Mouse (Mus musculus) kidney, postnatal 0 days (tissue): ENCODE results near the gene Slc25a39. TPM values are rescaled to one million over a fixed set of nuclear protein-coding genes. Genes with fewer than 3 reads are reported as not detected.

Experiments
- ATAC-seq: fragments of 200-750 bp; cut with Nextera tagmentation; replicated peaks from 2 replicates; pipeline ENCODE4 v1.8.0; 2017; ENCODE audit warnings: low read depth, moderate number of reproducible peaks, moderate TSS enrichment, moderate library complexity; ENCODE audit not compliant: low FRiP score
- DNase-seq: peaks from one replicate; pipeline ENCODE4 v3.0.0-alpha.2; 2016; ENCODE audit warnings: low spot score
- H3K27ac ChIP-seq: fragments of 300-500 bp; sonication (generic); 2 replicates; pipeline ENCODE4 v1.5.1; 2014; ENCODE audit warnings: mild to moderate bottlenecking
- H3K27me3 ChIP-seq: fragments of 300-500 bp; sonication (generic); 2 replicates; pipeline ENCODE4 v1.6.1; 2014; ENCODE audit warnings: low read length, mixed read lengths; ENCODE audit not compliant: insufficient read depth
- H3K36me3 ChIP-seq: fragments of 300-500 bp; sonication (generic); 2 replicates; pipeline ENCODE4 v1.6.1; 2014; ENCODE audit warnings: low read length, mixed read lengths; ENCODE audit not compliant: insufficient read depth
- H3K4me1 ChIP-seq: fragments of 300-500 bp; sonication (generic); replicated peaks from 2 replicates; pipeline ENCODE4 v1.6.1; 2014; ENCODE audit warnings: antibody characterized with exemption, low read length, mixed read lengths; ENCODE audit not compliant: insufficient read depth
- H3K4me2 ChIP-seq: fragments of 300-500 bp; sonication (generic); 2 replicates; pipeline ENCODE4 v1.6.1; 2014; ENCODE audit warnings: mild to moderate bottlenecking, low read length, moderate library complexity, mixed read lengths
- H3K4me3 ChIP-seq: fragments of 300-500 bp; sonication (generic); replicated peaks from 2 replicates; pipeline ENCODE4 v1.5.1; 2014; ENCODE audit warnings: low read depth, low read length
- H3K9ac ChIP-seq: fragments of 300-500 bp; sonication (generic); 2 replicates; pipeline ENCODE4 v1.6.1; 2014; ENCODE audit warnings: low read depth, low read length
- H3K9me3 ChIP-seq: fragments of 300-500 bp; sonication (generic); replicated peaks from 2 replicates; pipeline ENCODE4 v1.6.1; 2016; ENCODE audit warnings: low read length, inconsistent platforms, mixed read lengths
- CTCF ChIP-seq: IDR thresholded peaks from 2 replicates; pipeline ENCODE4 v1.5.1; 2016; ENCODE audit warnings: antibody characterized with exemption, low read depth, mild to moderate bottlenecking, moderate library complexity
- WGBS: fragments of 180-500 bp; shearing (Covaris S2); extraction: QIAGEN DNeasy Blood & Tissue Kit; methylation state at CpG from one replicate; pipeline ENCODE4 v1.1.7; 2014; 5-methylcytosine and 5-hydroxymethylcytosine counted together
- polyA plus RNA-seq: library from polyadenylated mRNA; unstranded; fragments of >200 nt; fragmentation: Nextera tagmentation; extraction: Ambion mirVana; gene quantifications from 2 replicates; pipeline ENCODE4 v1.2.1, GENCODE M21; 2015

Gene Slc25a39
- polyA plus RNA-seq, 1 experiment from 2014 or later = 352 TPM

DNA sequence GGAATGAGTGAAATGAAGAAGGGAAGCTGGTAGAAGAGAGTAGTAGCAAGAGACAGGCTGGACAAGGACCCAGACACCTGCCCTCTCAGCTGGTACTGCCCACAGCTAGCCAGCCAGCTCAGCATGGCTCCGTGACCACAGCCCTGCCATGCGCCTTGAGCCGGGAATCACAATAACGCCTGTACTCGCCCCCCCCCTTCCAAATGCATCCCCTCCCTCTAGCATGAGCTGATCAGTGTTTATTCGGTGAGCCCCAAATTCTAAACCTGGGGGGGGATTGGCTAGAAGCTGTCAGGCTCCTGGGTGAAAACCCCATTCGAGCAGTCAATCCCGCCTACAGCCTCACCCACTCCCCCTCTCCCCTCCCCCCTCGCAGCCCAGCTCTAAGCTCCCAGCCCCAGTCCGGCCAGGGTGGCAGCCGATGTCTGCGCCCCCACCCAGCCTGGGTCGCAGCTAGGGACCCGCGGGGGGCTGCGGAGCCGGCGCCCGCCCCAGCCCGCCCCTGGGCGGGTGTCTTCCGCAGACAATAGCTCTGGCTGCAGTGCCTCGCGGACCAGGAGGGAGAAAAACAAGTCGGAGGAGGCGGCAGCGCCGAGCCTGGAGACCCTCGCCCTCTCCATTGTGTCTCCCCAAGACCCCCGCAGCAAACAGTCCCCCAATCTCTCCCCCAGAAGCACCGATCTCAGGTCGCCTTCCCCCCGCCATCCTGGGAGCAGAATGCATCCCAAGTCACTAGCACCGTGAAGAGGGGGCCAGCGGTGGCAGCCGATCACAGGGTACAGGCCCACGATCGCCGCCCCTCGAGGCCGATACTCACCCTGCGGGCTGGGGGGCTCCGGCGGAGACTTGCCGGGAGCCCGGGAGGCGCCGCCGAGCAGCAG is 39.1 kb upstream of the Slc25a39 start:
- peak; percentile 19; the same call in 1 of the 2 replicates for ATAC-seq
- Histone ChIP-seq H3K4me3 (peak overlapping the region; percentile 93), H3K36me3 (peaks cover 9% of the 10 kb centered on the region; the same call in 1 of the 2 replicates), H3K9me3 (no peaks in the 10 kb centered on the region), H3K4me1 (peaks cover 23% of the 10 kb centered on the region), H3K9ac (peak overlapping the region; percentile 94), H3K4me2 (peak overlapping the region; percentile 94), H3K27ac (peak overlapping the region; percentile 85), H3K27me3 (no peaks in the 10 kb centered on the region)
- TF ChIP-seq CTCF = no peak
- no peak for DNase-seq
- under 1% methylated on average over 39 of the region's 49 CpGs for WGBS

DNA sequence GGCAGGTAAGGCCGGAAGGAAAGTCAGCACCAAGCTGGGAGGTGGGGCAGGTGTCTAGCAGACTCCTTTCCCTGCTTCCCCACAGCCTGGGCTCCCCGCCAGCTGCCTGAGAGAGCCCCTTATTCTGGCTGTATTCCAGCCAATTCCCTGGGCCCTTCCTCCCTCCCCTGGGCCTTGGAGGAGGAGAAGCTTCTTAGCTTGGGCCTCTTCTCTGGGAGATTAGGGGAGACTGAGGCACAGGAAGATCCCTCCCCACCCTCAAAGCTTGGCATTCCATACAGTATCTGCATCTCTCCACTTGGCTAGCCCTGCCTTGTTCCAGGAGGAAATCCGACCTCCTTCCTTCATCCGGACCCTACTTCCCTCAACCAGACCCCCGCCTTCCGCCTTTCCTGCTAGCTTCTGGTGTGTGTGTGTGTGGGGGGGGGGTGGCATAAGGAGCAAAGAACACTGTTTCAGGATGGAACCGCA is 38.2 kb upstream of the Slc25a39 start:
- H3K27ac ChIP-seq = peak overlapping the region; percentile 85
- peaks cover 23% of the 10 kb centered on the region for H3K4me1 ChIP-seq
- DNase-seq (peak; percentile 73), ATAC-seq (0 out of 2 replicates have a peak, but pooled peaks have one; percentile 1)
- H3K36me3 ChIP-seq = peaks cover 9% of the 10 kb centered on the region; the same call in 1 of the 2 replicates
- peak overlapping the region; percentile 94 for H3K9ac ChIP-seq
- peak overlapping the region; percentile 94 for H3K4me2 ChIP-seq
- WGBS = 10% methylated on average over 7 of the region's 7 CpGs
- TF ChIP-seq CTCF = no peak
- no peaks in the 10 kb centered on the region for H3K9me3 ChIP-seq
- H3K4me3 ChIP-seq = peak overlapping the region; percentile 93
- no peaks in the 10 kb centered on the region for H3K27me3 ChIP-seq

DNA sequence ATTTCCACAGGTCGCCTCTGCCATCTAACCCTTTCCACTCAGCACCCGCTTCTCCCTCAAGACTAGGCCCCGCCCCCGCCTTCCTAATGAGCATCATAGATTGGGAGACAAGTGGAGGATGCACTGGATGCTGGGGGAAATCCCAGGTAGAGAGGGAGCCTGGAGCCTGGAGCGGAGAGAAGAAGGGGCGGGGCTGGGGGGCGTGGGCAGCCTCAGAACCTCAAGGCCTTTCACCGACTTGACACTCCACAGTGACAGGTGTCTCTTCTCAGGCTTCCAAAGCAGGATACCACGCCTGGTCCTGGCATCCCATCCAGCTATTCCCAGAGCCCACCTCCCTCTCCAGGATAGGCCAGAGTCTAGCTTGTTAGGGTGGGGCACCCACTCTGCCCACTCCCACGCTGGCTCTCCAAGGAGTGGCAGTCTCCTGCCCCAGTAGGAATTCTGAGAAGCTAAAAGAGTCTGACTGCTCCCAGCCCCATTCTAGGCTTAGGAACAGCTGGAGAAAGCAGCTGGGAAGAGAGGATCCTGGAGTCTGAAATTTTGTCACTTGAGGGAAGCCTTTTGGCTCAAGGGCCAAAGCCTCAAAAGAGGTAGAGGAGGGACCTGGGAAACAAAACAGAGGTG is 37.6 kb upstream of the Slc25a39 start:
- ATAC-seq (peak; percentile 34), DNase-seq (peak; percentile 83)
- H3K4me2 ChIP-seq = peak overlapping the region; percentile 94
- H3K27ac ChIP-seq = peak overlapping the region; percentile 85
- no peak for TF ChIP-seq CTCF
- H3K36me3 ChIP-seq = peaks cover 9% of the 10 kb centered on the region; the same call in 1 of the 2 replicates
- peak overlapping the region; percentile 93; the same call in 1 of the 2 replicates for H3K4me3 ChIP-seq
- no peaks in the 10 kb centered on the region for H3K9me3 ChIP-seq
- WGBS = 11% methylated on average over 10 of the region's 10 CpGs
- H3K9ac ChIP-seq = no peak overlapping the region; the same call in 1 of the 2 replicates
- H3K27me3 ChIP-seq = no peaks in the 10 kb centered on the region
- peaks cover 23% of the 10 kb centered on the region for H3K4me1 ChIP-seq

DNA sequence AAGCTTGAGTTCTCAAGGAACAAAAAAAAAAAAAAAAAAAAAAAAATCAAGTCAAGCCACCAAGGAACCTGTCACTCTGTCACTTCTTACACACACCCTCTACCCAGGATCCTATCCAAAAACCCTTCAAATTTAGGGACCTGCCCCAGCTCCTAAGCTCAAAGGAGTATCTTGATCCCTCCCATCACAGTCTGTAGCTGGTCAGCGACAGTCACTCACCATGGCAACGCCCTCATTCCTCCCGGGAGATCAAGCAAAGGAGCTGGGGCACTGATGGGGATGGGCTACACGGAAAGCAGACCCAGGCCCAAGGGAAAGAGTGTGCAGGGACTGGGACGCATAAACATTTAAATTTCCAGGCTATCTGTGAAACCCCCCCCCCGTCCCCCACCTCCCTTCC is 37.0 kb upstream of the Slc25a39 start:
- Histone ChIP-seq H3K36me3 (peaks cover 13% of the 10 kb centered on the region), H3K9me3 (no peaks in the 10 kb centered on the region), H3K4me1 (peaks cover 23% of the 10 kb centered on the region), H3K4me2 (peak overlapping the region; percentile 94), H3K27ac (no peak overlapping the region), H3K27me3 (no peaks in the 10 kb centered on the region), H3K4me3 (no peak overlapping the region), H3K9ac (no peak overlapping the region)
- ATAC-seq (no peak), DNase-seq (no peak)
- TF ChIP-seq CTCF = no peak
- 8% methylated on average over 6 of the region's 6 CpGs for whole genome bisulfite sequencing

GRCm38 (mm10) chr11:102444321-102444720 is 36.6 kb upstream of the Slc25a39 start:
- H3K27ac ChIP-seq = no peak overlapping the region
- H3K9ac ChIP-seq = no peak overlapping the region
- no peaks in the 10 kb centered on the region for H3K27me3 ChIP-seq
- no peak overlapping the region for H3K4me2 ChIP-seq
- DNase-seq (no peak), ATAC-seq (no peak)
- no peaks in the 10 kb centered on the region for H3K9me3 ChIP-seq
- TF ChIP-seq CTCF = no peak
- no peak overlapping the region for H3K4me3 ChIP-seq
- peaks cover 16% of the 10 kb centered on the region for H3K36me3 ChIP-seq
- WGBS = 83% methylated on average over 3 of the region's 3 CpGs
- peaks cover 23% of the 10 kb centered on the region for H3K4me1 ChIP-seq

DNA sequence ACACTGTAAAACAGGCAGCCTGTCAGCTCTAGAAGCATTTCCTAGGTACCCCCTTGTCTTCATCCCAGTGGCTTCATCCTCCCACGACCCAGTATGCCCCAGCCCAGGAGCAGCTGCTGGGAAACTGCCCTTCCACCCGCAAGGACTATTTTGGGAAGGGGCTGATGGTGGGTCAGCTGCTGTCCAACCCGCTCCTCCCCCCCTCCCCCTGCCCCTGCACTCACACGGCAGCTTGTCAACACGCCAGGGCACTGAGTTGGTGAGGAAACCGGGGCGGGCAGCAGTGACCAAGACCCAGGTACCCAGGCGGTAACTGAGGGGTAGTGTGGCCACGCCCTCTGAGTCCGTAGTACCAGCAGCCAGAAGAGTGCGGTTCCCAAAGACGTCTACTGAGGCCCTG is 36.0 kb upstream of the Slc25a39 start:
- H3K4me1 ChIP-seq = peaks cover 23% of the 10 kb centered on the region
- WGBS = 63% methylated on average over 12 of the region's 12 CpGs
- H3K9me3 ChIP-seq = no peaks in the 10 kb centered on the region
- DNase-seq (no peak), ATAC-seq (no peak)
- H3K9ac ChIP-seq = no peak overlapping the region
- no peak for TF ChIP-seq CTCF
- H3K36me3 ChIP-seq = peaks cover 19% of the 10 kb centered on the region
- no peak overlapping the region for H3K27ac ChIP-seq
- H3K4me2 ChIP-seq = no peak overlapping the region
- no peaks in the 10 kb centered on the region for H3K27me3 ChIP-seq
- no peak overlapping the region for H3K4me3 ChIP-seq
